Mouse (Mus musculus) left cerebral cortex, postnatal 36 days (tissue): Measurements from ENCODE around the gene Map2. TPM values are rescaled to one million over a fixed set of nuclear protein-coding genes. Genes with fewer than 3 reads are reported as not detected.

Source experiments
- DNase-seq, 2 experiments: peaks; one replicate each; pipeline ENCODE4 v3.0.0; 2021 to 2022; ENCODE audit warnings: low spot score in 2 of 2, mixed read lengths in 1 of 2
- intact Hi-C: fragments of 180-260 bp; cut with DNase I; formaldehyde crosslinking; loops from one replicate; pipeline ENCODE4 v1.15.1; 2025
- total RNA-seq, 2 experiments: library from RNA; stranded (reverse); gene quantifications; 2 replicates each; pipeline ENCODE4 v1.2.3; 2021

Gene Map2
- total RNA-seq, 2 experiments from 2014 or later = 960 to 1,113 TPM

- intact Hi-C loops = no loop called here
- no peak for DNase-seq
Observed at GRCm38 (mm10) chr1:66456580-66456979, 281.5 kb downstream of the Map2 start.

GRCm38 (mm10) chr1:66457747-66458146, 282.7 kb downstream of the Map2 start:
- intact Hi-C loops = no loop called here
- DNase-seq = no peak

GRCm38 (mm10) chr1:66459394-66459793, 284.3 kb downstream of the Map2 start:
- intact Hi-C loops = no loop called here
- DNase-seq = no peak

- intact Hi-C loops = loop anchor here (10.0 kb wide), 1 partner anchor 136 kb away; no protein-coding TSS in a partner anchor
Observed at GRCm38 (mm10) chr1:66460850-66461249, 285.8 kb downstream of the Map2 start.

GRCm38 (mm10) chr1:66467821-66468703, 293.0 kb downstream of the Map2 start, which contains the start of gene Unc80:
Gene Unc80 (plus strand): TSS chr1:66468367.
- intact Hi-C loops = loop anchor here (10.0 kb wide), 1 partner anchor 143 kb away; no protein-coding TSS in a partner anchor
- peak; percentile 66 to 84 for DNase-seq

More at GRCm38 (mm10) chr1:66460850-66461249, 285.8 kb downstream of the Map2 start:
- DNase-seq = no peak

- intact Hi-C loops = loop anchor here (10.0 kb wide), 1 partner anchor 144 kb away; no protein-coding TSS in a partner anchor
- DNase-seq = peak; percentile 22 to 44
Observed at GRCm38 (mm10) chr1:66468704-66469020, 293.6 kb downstream of the Map2 start.

GRCm38 (mm10) chr1:66482751-66483150, 307.7 kb downstream of the Map2 start:
- no peak for DNase-seq
- intact Hi-C loops = no loop called here

Other genes with a start within 250 kb of the Map2 start
- gene Crygf, start 248.8 kb upstream of the Map2 start, total RNA-seq = not detected